Mouse (Mus musculus): Measurements from ENCODE around the gene Cald1. TPM values are rescaled to one million over a fixed set of nuclear protein-coding genes. Genes with fewer than 3 reads are reported as not detected.

Cald1 gene
- total and polyA plus RNA-seq, 2 experiments from 2014 or later = 20.7 to 40.5 TPM

DNA sequence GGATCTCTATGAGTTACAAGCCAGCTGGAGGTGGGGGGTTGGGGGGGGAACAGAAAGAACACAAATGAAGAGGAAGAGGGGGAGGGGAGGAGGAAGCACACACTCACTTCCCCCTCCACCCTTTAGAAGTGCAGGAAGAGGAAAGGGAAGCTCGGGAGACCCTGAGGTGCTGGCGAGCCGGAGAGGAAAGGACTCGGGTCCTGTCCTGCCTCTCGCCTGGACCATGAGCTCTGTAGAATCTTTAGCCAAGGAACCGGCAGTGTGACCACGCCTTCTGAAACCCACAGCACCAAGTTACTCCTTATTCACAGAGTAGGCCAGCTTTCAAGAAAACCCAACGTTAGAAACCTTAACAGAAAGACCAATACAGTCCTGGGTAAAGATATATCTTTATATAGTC is 83.8 kb downstream of the Cald1 start:
- DNase-seq (ENCODE audit: low spot score) = no peak
- H3K9ac ChIP-seq (replicated peaks; ENCODE audit: low read length, poor library complexity, severe bottlenecking) = no peak overlapping the region

DNA sequence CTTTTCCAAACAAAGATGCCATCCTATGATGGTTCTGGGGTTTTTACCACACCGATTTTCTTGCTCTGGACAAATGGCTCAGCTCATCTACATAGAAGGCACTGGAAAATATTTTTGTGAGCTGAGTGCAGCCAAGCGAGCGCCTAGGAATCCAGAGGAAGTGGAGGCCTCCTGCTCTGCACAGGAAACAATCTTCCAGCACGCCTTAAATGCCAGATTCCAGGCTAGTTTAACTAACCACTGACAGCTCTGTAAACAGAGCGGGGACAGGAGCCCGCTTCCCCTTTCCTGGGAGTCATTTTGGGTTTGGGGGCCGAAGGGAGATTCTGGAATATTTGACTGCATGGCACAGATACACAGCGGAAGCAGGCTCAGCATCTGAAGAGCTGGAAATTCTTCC is 86.6 kb downstream of the Cald1 start:
- H3K27ac ChIP-seq (ENCODE audit: low read depth, low read length) = no peak overlapping the region
- H3K9me3 ChIP-seq (ENCODE audit: low read length) = no peaks in the 10 kb centered on the region
- H3K4me3 ChIP-seq (ENCODE audit: low read depth, low read length) = no peak overlapping the region
- 56% methylated on average over 8 of the region's 8 CpGs for whole genome bisulfite sequencing
- no peak overlapping the region for H3K4me2 ChIP-seq (ENCODE audit: low read depth, low read length, poor library complexity, severe bottlenecking)
- H3K4me1 ChIP-seq (ENCODE audit: insufficient read depth, low read length) = no peaks in the 10 kb centered on the region
- TF ChIP-seq CTCF (IDR thresholded peaks at IDR 0.05) = no peak
- no peak for ATAC-seq (ENCODE audit: low FRiP score)
- no peaks in the 10 kb centered on the region for H3K36me3 ChIP-seq (ENCODE audit: insufficient read depth, low read length)
- DNase-seq (ENCODE audit: low spot score) = no peak
- H3K9ac ChIP-seq (replicated peaks; ENCODE audit: low read length, poor library complexity, severe bottlenecking) = no peak overlapping the region
- H3K27me3 ChIP-seq (ENCODE audit: insufficient read depth, low read length) = no peaks in the 10 kb centered on the region

More for the DNA sequence above, 83.8 kb downstream of the Cald1 start:
- Histone ChIP-seq H3K27ac (ENCODE audit: low read depth, low read length) (no peak overlapping the region), H3K4me2 (ENCODE audit: low read depth, low read length, poor library complexity, severe bottlenecking) (no peak overlapping the region), H3K4me1 (ENCODE audit: insufficient read depth, low read length) (no peaks in the 10 kb centered on the region), H3K9me3 (ENCODE audit: low read length) (no peaks in the 10 kb centered on the region), H3K4me3 (ENCODE audit: low read depth, low read length) (no peak overlapping the region), H3K27me3 (ENCODE audit: insufficient read depth, low read length) (no peaks in the 10 kb centered on the region), H3K36me3 (ENCODE audit: insufficient read depth, low read length) (no peaks in the 10 kb centered on the region)
- WGBS = 72% methylated on average over 8 of the region's 8 CpGs
- ATAC-seq (ENCODE audit: low FRiP score) = no peak
- TF ChIP-seq CTCF (IDR thresholded peaks at IDR 0.05) = no peak

DNA sequence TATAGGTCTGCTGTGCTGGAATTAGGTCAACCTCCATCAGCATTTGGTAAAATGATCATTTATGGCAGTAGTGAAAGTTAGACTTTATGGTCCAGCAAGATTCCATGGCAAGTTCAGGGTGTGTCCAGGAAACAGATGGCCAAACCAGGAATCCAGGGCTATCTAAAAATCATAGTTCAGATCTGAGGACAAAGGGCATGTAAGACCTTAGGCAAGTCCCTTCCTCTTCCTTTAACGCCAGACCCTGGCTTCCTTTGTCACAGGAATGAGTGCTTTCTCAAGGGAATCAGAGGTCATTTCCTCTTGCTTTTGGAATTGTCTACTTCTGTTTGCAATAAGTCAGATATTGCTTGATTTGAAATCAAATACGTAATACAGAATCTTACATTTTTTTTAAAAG is 90.7 kb downstream of the Cald1 start:
- Histone ChIP-seq H3K27ac (ENCODE audit: low read depth, low read length) (no peak overlapping the region), H3K36me3 (ENCODE audit: insufficient read depth, low read length) (no peaks in the 10 kb centered on the region), H3K4me1 (ENCODE audit: insufficient read depth, low read length) (no peaks in the 10 kb centered on the region), H3K27me3 (ENCODE audit: insufficient read depth, low read length) (no peaks in the 10 kb centered on the region), H3K9me3 (ENCODE audit: low read length) (no peaks in the 10 kb centered on the region), H3K4me2 (ENCODE audit: low read depth, low read length, poor library complexity, severe bottlenecking) (no peak overlapping the region), H3K9ac (replicated peaks; ENCODE audit: low read length, poor library complexity, severe bottlenecking) (no peak overlapping the region), H3K4me3 (ENCODE audit: low read depth, low read length) (no peak overlapping the region)
- WGBS = 87% methylated on average over 2 of the region's 2 CpGs
- no peak for ATAC-seq (ENCODE audit: low FRiP score)
- TF ChIP-seq CTCF (IDR thresholded peaks at IDR 0.05) = no peak
- no peak for DNase-seq (ENCODE audit: low spot score)

DNA sequence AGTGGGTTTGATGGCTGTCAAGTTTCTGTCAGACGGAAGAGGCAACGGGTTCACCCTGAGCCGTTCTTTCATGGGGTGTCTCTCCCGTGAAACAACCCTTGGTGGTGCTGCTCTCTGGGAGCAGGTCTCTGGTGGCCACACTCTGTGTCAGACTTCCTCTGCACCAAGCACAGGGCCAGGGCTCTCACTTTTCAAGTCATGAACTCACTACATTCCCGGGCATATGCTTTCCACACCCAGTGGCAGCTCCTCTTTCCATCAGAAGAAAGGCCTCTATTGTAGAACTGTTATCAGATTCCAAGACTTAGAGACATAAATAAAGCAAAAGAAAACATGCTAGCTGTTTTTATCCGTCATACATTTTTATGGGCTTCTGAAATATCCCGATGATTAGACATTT is 93.1 kb downstream of the Cald1 start:
- no peak for DNase-seq (ENCODE audit: low spot score)
- 88% methylated on average over 7 of the region's 7 CpGs for WGBS
- no peak for ATAC-seq (ENCODE audit: low FRiP score)
- Histone ChIP-seq H3K27me3 (ENCODE audit: insufficient read depth, low read length) (no peaks in the 10 kb centered on the region), H3K9ac (replicated peaks; ENCODE audit: low read length, poor library complexity, severe bottlenecking) (no peak overlapping the region), H3K4me3 (ENCODE audit: low read depth, low read length) (no peak overlapping the region), H3K4me1 (ENCODE audit: insufficient read depth, low read length) (no peaks in the 10 kb centered on the region), H3K36me3 (ENCODE audit: insufficient read depth, low read length) (no peaks in the 10 kb centered on the region), H3K27ac (ENCODE audit: low read depth, low read length) (no peak overlapping the region), H3K4me2 (ENCODE audit: low read depth, low read length, poor library complexity, severe bottlenecking) (no peak overlapping the region), H3K9me3 (ENCODE audit: low read length) (no peaks in the 10 kb centered on the region)
- no peak for TF ChIP-seq CTCF (IDR thresholded peaks at IDR 0.05)

DNA sequence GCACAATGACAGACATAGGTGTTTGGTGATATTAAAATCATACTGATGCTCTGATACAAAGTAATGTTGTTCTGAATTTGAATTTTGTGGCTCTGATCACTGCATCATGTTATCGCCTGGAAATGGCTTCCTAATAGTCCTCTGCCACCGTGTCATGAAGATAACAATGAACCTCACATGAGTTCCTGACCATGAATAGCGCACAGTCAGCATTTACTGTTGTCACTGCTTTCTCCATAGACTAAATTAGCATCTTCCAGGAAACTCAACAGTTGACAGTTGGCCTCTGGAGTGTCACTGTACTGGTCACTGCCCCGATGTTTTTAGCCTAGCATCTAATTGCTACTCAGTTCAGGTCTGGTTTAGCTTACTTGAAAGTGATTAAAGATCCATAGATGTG is 95.8 kb downstream of the Cald1 start:
- WGBS = 93% methylated on average over 4 of the region's 4 CpGs
- no peak for TF ChIP-seq CTCF (IDR thresholded peaks at IDR 0.05)

DNA sequence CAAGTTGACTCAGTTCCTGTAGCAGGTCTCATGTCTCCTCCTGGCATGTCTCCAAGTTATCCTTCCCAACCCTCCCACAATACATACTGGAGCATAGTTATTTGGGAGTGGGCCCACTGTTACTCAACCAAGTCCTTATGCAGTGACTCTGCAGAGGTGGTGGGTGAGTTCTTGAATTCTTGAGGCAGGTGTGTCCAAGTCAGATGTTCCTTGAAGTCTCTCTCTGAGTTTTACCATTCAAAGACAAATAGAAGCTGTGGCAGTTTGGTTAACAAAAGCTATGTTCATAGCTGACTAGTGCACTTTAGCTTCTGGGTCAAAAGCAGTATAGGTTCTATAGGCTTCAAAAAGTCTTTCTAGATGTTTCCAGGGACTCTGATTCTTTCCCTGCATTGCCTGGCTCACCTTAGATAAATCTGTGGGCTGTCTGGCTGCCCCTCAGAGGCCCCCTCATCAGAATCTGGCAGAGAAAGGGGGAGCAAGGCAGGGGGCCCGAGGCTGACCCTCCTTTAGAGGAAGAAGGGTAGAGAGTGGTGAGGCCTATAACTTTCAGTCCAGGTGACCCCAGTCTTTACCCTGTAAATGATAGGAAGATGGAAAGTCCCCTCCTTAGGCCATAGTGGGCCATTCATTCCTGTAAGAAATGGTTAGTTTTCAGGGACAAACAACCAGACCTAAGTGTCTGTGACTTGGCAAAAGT is 105.3 kb downstream of the Cald1 start:
- Histone ChIP-seq H3K4me3 (ENCODE audit: low read depth, low read length) (no peak overlapping the region), H3K36me3 (ENCODE audit: insufficient read depth, low read length) (no peaks in the 10 kb centered on the region), H3K9me3 (ENCODE audit: low read length) (peaks cover 6% of the 10 kb centered on the region; the same call in 1 of the 2 replicates), H3K4me2 (ENCODE audit: low read depth, low read length, poor library complexity, severe bottlenecking) (no peak overlapping the region), H3K9ac (replicated peaks; ENCODE audit: low read length, poor library complexity, severe bottlenecking) (no peak overlapping the region), H3K4me1 (ENCODE audit: insufficient read depth, low read length) (0 out of 2 replicates have a peak, but pooled peaks cover 6% of the 10 kb centered on the region), H3K27me3 (ENCODE audit: insufficient read depth, low read length) (no peaks in the 10 kb centered on the region), H3K27ac (ENCODE audit: low read depth, low read length) (no peak overlapping the region)
- DNase-seq (ENCODE audit: low spot score) = no peak
- no peak for TF ChIP-seq CTCF (IDR thresholded peaks at IDR 0.05)
- ATAC-seq (ENCODE audit: low FRiP score) = no peak
- 88% methylated on average over 1 of the region's 1 CpGs for WGBS

More for the DNA sequence above, 95.8 kb downstream of the Cald1 start:
- H3K4me3 ChIP-seq (ENCODE audit: low read depth, low read length) = no peak overlapping the region
- no peak for ATAC-seq (ENCODE audit: low FRiP score)
- H3K27ac ChIP-seq (ENCODE audit: low read depth, low read length) = no peak overlapping the region
- H3K9me3 ChIP-seq (ENCODE audit: low read length) = no peaks in the 10 kb centered on the region
- no peaks in the 10 kb centered on the region for H3K4me1 ChIP-seq (ENCODE audit: insufficient read depth, low read length)
- H3K4me2 ChIP-seq (ENCODE audit: low read depth, low read length, poor library complexity, severe bottlenecking) = no peak overlapping the region
- H3K9ac ChIP-seq (replicated peaks; ENCODE audit: low read length, poor library complexity, severe bottlenecking) = no peak overlapping the region
- no peaks in the 10 kb centered on the region for H3K27me3 ChIP-seq (ENCODE audit: insufficient read depth, low read length)
- no peak for DNase-seq (ENCODE audit: low spot score)
- no peaks in the 10 kb centered on the region for H3K36me3 ChIP-seq (ENCODE audit: insufficient read depth, low read length)

All from midbrain, postnatal 0 days (tissue).